Mouse (Mus musculus): ENCODE data around the gene Zscan10. TPM values are rescaled to one million over a fixed set of nuclear protein-coding genes. Genes with fewer than 3 reads are reported as not detected.
A peak's percentile ranks its signal among the peaks of the same experiment; 100 is the strongest.

Zscan10 gene
- polyA plus RNA-seq, 1 experiment: 0.13 TPM

DNA sequence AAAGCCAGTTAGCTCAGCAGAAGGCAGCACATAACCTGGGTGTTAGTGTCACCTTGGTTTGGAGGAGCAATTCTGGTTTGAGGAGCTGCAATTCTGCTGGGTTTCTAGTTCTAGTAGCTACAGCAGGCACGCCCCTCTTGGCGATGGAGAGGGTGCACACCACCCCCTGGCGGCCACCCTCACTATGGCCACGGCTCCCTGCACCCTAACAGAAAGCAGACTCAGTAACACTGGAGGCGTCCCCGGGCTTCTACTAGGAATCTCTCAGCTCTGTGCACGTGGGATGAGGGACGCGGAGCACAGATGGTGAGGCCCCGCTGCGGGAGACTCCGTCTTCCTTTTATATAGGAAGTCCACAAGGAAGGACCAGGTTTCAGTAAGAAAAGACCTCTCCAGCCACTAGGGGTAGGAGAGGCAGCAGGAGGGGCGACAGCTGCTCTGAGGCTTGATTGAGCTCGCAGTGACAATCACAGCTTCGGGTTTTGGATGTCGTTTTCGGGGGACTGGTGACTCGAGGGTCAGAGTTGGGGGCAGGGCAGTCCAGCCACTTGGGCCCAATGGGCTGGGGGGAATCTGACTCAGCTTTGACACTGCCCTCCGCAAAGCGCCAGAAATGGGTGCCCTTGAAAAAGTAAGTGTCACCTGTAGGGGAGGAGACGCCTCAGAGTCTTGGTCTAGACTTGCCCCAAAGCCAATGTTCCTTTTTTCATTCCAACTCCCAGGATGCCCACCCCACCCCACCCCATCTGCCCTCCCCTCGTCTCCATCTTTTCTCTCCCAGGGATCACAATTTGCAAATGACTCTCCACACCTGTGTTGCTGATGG is 29.8 kb downstream of the Zscan10 start:
- TF ChIP-seq POLR2A (IDR thresholded peaks at IDR 0.05; ENCODE audit: borderline replicate concordance, insufficient read depth, low read length) (no peak), CTCF (IDR thresholded peaks at IDR 0.05; ENCODE audit: borderline replicate concordance, insufficient read depth, low read depth, low read length) (peak; percentile 86)
- peak; percentile 65 to 78 for DNase-seq
- no peak overlapping the region for H3K4me3 ChIP-seq (replicated peaks; ENCODE audit: insufficient read depth, low read depth, low read length)
- H3K4me1 ChIP-seq (ENCODE audit: control insufficient read depth, insufficient read depth, low read length): no peaks in the 10 kb centered on the region
- H3K27me3 ChIP-seq (ENCODE audit: control insufficient read depth, insufficient read depth, low read length): no peaks in the 10 kb centered on the region
- H3K27ac ChIP-seq (ENCODE audit: insufficient read depth, low read length): no peak overlapping the region
- WGBS: 13% methylated on average over 22 of the region's 22 CpGs

DNA sequence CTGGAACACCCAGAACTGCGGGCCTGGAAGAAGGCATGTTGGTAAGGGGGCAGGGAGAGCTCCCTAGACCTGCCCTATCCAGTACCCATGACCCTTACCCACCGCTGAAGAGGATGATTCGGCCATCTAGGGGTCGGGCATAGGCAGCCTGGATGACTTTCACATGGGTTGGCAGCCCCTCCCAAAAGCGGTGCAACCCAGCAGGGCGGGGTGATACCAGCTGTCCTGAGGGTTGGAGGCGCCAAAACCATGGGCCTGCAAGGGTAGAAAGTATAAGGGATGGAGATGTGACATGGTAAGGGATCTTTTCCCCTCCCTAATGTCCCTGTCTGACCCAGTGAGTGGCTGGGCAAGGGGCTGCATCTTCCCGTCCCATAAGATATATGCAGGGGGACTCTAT is 30.6 kb downstream of the Zscan10 start:
- TF ChIP-seq POLR2A (IDR thresholded peaks at IDR 0.05; ENCODE audit: borderline replicate concordance, insufficient read depth, low read length): no peak
- no peak for TF ChIP-seq CTCF (IDR thresholded peaks at IDR 0.05; ENCODE audit: borderline replicate concordance, insufficient read depth, low read depth, low read length)
- WGBS: 49% methylated on average over 8 of the region's 8 CpGs
- no peaks in the 10 kb centered on the region for H3K27me3 ChIP-seq (ENCODE audit: control insufficient read depth, insufficient read depth, low read length)
- H3K4me3 ChIP-seq (replicated peaks; ENCODE audit: insufficient read depth, low read depth, low read length): no peak overlapping the region
- no peak overlapping the region for H3K27ac ChIP-seq (ENCODE audit: insufficient read depth, low read length)
- DNase-seq: no peak
- no peaks in the 10 kb centered on the region for H3K4me1 ChIP-seq (ENCODE audit: control insufficient read depth, insufficient read depth, low read length)

DNA sequence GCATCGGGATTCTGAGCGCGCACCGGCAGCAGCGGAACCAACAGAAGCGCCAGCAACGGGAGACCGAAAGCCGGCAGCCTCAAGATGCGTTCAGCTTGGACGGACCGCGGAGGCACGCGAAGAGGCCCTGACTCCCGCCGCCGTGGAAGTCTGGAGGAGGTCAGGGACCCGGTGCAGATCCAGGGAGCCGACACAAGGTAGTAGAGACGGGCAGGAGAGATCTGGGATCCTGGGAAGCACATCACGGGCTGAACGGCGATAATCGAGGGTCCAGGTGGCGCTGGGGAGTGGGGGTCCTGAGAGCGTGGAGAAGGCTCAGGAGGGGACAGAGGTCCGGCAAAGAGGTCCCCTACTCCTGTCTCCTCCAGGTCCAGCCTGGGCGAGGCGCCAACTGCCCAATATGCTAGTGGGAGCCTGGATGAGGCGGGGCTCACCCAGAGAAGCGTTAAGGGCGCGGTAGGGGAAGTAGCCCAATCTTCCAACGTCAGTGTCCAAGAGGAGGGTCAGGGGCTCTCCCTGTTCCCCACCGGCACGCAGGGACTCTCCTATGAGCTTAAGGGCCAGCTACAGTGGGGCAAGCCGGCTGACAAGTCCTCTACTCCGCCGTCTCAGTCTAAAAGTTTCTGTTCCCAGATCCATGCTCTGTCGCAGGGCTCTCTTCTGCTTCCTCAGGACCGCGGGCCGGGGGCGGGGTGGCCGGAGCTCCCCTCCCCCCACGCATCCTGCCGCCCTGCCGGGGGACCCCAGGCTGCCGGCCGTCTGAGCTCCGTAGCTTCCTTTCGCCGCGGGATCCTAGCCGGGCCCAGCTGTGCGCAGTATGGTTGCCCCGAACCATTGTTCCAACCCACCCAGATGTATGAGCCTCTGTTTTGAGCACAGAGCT is 44.2 kb downstream of the Zscan10 start, which contains the start of gene Mmp25:
Gene Mmp25, minus strand, starts transcription at position 665 of the 883 bp plus-strand sequence.
- DNase-seq: no peak
- no peaks in the 10 kb centered on the region; the same call in 1 of the 2 replicates for H3K27me3 ChIP-seq (ENCODE audit: control insufficient read depth, insufficient read depth, low read length)
- no peak within 1 kb of the TSS for H3K27ac ChIP-seq (ENCODE audit: insufficient read depth, low read length)
- no peaks in the 10 kb centered on the region for H3K4me1 ChIP-seq (ENCODE audit: control insufficient read depth, insufficient read depth, low read length)
- TF ChIP-seq CTCF (IDR thresholded peaks at IDR 0.05; ENCODE audit: borderline replicate concordance, insufficient read depth, low read depth, low read length): no peak
- TF ChIP-seq POLR2A (IDR thresholded peaks at IDR 0.05; ENCODE audit: borderline replicate concordance, insufficient read depth, low read length): no peak
- H3K4me3 ChIP-seq (replicated peaks; ENCODE audit: insufficient read depth, low read depth, low read length): no peak within 1 kb of the TSS
- 2% methylated on average over 58 of the region's 58 CpGs for WGBS

DNA sequence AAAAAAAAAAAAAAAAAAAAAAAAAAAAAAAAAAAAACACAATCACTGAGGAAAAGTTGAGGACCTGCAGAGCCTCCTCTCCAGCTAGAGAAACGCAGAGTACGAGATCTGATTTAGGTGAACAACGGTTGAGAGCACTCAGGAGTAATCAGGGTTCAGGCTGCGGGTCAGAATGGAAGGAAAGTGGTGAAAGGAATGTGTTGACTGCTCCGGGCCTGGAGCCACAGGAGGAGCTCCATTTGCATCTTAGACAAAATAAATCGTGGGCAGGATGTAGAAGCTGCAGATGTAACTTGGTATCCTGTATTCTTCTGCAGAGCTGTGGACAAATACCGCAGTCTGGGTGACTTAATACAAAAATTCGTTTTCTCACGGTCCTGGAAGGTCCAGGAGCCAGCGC is 45.2 kb downstream of the Zscan10 start:
- no peaks in the 10 kb centered on the region for H3K4me1 ChIP-seq (ENCODE audit: control insufficient read depth, insufficient read depth, low read length)
- no peak overlapping the region for H3K4me3 ChIP-seq (replicated peaks; ENCODE audit: insufficient read depth, low read depth, low read length)
- no peak for TF ChIP-seq CTCF (IDR thresholded peaks at IDR 0.05; ENCODE audit: borderline replicate concordance, insufficient read depth, low read depth, low read length)
- TF ChIP-seq POLR2A (IDR thresholded peaks at IDR 0.05; ENCODE audit: borderline replicate concordance, insufficient read depth, low read length): no peak
- WGBS: 49% methylated on average over 10 of the region's 10 CpGs
- H3K27me3 ChIP-seq (ENCODE audit: control insufficient read depth, insufficient read depth, low read length): no peaks in the 10 kb centered on the region; the same call in 1 of the 2 replicates
- no peak for DNase-seq
- H3K27ac ChIP-seq (ENCODE audit: insufficient read depth, low read length): no peak overlapping the region

DNA sequence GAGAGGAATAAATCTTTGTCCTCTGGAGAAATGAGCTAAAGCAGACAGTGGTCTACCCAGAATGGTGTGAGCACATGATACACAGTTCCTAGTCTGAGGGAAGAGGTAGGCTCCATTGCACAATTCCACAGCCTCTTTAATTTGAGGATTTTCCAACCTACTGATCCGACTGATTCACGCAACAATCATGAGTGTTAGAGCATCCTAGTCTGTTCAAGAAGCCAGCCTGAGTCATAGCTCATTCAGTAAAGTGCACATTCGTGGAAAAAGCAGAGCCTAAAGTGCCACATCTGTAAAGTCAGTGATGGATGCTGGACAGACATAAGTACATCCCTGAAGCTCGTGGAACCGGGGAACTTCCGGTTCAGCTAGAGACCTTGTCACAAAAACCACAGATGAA is 50.7 kb downstream of the Zscan10 start:
- Histone ChIP-seq H3K4me1 (ENCODE audit: control insufficient read depth, insufficient read depth, low read length) (no peaks in the 10 kb centered on the region), H3K4me3 (replicated peaks; ENCODE audit: insufficient read depth, low read depth, low read length) (no peak overlapping the region), H3K27me3 (ENCODE audit: control insufficient read depth, insufficient read depth, low read length) (no peaks in the 10 kb centered on the region; the same call in 1 of the 2 replicates), H3K27ac (ENCODE audit: insufficient read depth, low read length) (no peak overlapping the region)
- no peak for TF ChIP-seq CTCF (IDR thresholded peaks at IDR 0.05; ENCODE audit: borderline replicate concordance, insufficient read depth, low read depth, low read length)
- no peak for TF ChIP-seq POLR2A (IDR thresholded peaks at IDR 0.05; ENCODE audit: borderline replicate concordance, insufficient read depth, low read length)
- WGBS: 81% methylated on average over 6 of the region's 6 CpGs
- no peak for DNase-seq

DNA sequence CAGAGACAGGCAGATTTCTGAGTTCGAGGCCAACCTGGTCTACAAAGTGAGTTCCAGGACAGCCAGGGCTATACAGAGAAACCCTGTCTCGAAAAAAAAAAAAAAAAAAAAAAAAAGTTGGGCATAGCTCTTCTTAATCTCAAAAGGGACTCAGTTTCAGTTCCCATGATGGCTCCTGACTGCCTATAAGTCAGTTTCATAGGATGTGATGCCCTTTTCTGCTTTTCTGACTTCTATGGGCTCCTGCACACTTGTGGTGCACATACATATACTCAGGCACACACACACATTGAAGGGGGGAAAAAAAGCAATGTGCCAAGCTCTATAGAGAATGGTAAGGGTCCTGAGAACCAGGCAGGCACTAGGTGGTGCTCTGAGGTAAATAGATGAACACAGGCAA is 52.7 kb downstream of the Zscan10 start:
- Histone ChIP-seq H3K4me1 (ENCODE audit: control insufficient read depth, insufficient read depth, low read length) (no peaks in the 10 kb centered on the region), H3K27me3 (ENCODE audit: control insufficient read depth, insufficient read depth, low read length) (no peaks in the 10 kb centered on the region), H3K27ac (ENCODE audit: insufficient read depth, low read length) (no peak overlapping the region), H3K4me3 (replicated peaks; ENCODE audit: insufficient read depth, low read depth, low read length) (no peak overlapping the region)
- DNase-seq: no peak
- 64% methylated on average over 2 of the region's 2 CpGs for WGBS
- TF ChIP-seq POLR2A (IDR thresholded peaks at IDR 0.05; ENCODE audit: borderline replicate concordance, insufficient read depth, low read length): no peak
- TF ChIP-seq CTCF (IDR thresholded peaks at IDR 0.05; ENCODE audit: borderline replicate concordance, insufficient read depth, low read depth, low read length): no peak

DNA sequence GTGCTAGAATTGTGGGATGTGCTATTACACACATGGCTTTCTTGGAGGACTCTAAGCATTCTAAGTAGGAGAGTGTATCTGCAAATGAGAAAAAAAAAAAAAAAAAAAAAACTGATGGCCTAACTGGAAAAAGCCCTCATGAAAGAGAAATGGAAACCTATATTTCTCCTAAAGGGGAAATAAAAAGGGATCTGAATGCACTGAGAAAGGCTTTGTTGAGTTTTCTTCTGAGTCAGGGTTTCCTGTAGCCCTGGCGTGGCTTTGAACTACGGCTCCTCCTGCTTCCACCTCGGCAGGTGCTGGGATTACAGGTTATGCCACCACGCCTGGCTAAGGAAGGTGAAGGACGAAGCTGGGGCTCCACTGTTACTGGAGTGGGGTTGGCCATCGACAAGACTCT is 53.3 kb downstream of the Zscan10 start:
- no peak for TF ChIP-seq CTCF (IDR thresholded peaks at IDR 0.05; ENCODE audit: borderline replicate concordance, insufficient read depth, low read depth, low read length)
- no peak for TF ChIP-seq POLR2A (IDR thresholded peaks at IDR 0.05; ENCODE audit: borderline replicate concordance, insufficient read depth, low read length)
- H3K27ac ChIP-seq (ENCODE audit: insufficient read depth, low read length): no peak overlapping the region

More for the DNA sequence above, 53.3 kb downstream of the Zscan10 start:
- Histone ChIP-seq H3K27me3 (ENCODE audit: control insufficient read depth, insufficient read depth, low read length) (no peaks in the 10 kb centered on the region), H3K4me1 (ENCODE audit: control insufficient read depth, insufficient read depth, low read length) (no peaks in the 10 kb centered on the region), H3K4me3 (replicated peaks; ENCODE audit: insufficient read depth, low read depth, low read length) (no peak overlapping the region)
- 71% methylated on average over 6 of the region's 6 CpGs for WGBS
- DNase-seq: no peak

Measured in cerebellum, adult 2 months (tissue).